In the genomic region with DNA sequence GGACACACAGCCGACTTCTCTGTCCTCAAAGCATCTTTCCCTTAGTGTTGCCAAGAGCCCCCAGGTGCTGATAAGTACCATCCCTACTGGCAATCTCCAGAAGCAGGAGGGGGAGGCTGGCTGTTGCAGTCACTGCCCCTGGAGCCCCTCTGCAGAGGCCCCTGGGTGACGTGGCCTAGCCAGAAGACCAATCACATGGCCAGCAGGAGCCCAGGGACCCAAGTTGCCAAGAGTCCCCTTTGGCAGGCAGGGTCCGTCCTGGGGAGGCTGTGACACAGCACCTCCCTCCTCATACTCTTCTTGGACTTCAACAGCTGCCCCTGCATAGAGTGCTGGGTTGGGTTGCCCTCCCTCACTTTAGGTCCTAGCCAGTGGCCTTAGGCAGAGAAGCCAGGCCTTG, we compare ENCODE assay signal across 28 mouse cellular contexts. TPM values are rescaled to one million over a fixed set of nuclear protein-coding genes. Genes with fewer than 3 reads are reported as not detected.
DNase-seq lines count a peak whose midpoint lies in the region; ATAC-seq and TF ChIP-seq lines count a peak whose summit lies in the region.
"Had no signal": no experiment of that assay in that cellular context is flagged by ENCODE, and none has a peak within 500 bp of the region (broad histone marks: within the 10 kb centered on the region; RNA-seq: fewer than 3 reads in every experiment).

No protein-coding gene starts in this region.

- WGBS in midbrain, embryonic 10.5 days, result 85% methylated on average over 3 of the region's 3 CpGs
- WGBS in midbrain, embryonic 15.5 days, result 80% methylated on average over 3 of the region's 3 CpGs
- 83% methylated on average over 3 of the region's 3 CpGs for WGBS in limb, embryonic 10.5 days
- WGBS in small intestine, adult 2 months, result 85% methylated on average over 3 of the region's 3 CpGs
- WGBS in kidney, adult 2 months, result 85% methylated on average over 3 of the region's 3 CpGs

- peaks cover 60% of the 10 kb centered on the region for H3K36me3 ChIP-seq in midbrain, embryonic 10.5 days
- peaks cover 34% of the 10 kb centered on the region for H3K36me3 ChIP-seq in midbrain, embryonic 15.5 days (replicated peaks)
- peaks cover 74% of the 10 kb centered on the region for H3K36me3 ChIP-seq in limb, embryonic 10.5 days
- peaks cover 37% of the 10 kb centered on the region for H3K36me3 ChIP-seq in small intestine, adult 2 months (ENCODE audit: control insufficient read depth, insufficient read depth, low read length)
- no peaks in the 10 kb centered on the region for H3K36me3 ChIP-seq in kidney, adult 2 months (ENCODE audit: control insufficient read depth, insufficient read depth, low read length)

- TF ChIP-seq CTCF in gastrocnemius, adult 2 months (IDR thresholded peaks at IDR 0.05), result no peak
- no peak for TF ChIP-seq CTCF in small intestine, adult 2 months (IDR thresholded peaks at IDR 0.05; ENCODE audit: extremely low read depth, insufficient read length, insufficient replicate concordance, low read depth, low read length)
- TF ChIP-seq CTCF in kidney, adult 2 months (conservative IDR thresholded peaks at IDR 0.05; ENCODE audit: insufficient read depth, insufficient read length, low read depth, low read length), result no peak

- no peak for ATAC-seq in midbrain, embryonic 15.5 days (replicated peaks)
- ATAC-seq: CD4-positive, CD25-positive, alpha-beta regulatory T cell, adult 4 months; forebrain, embryonic 16.5 days; hindbrain, postnatal 0 days; inflammation-experienced regulatory T-cells, adult 6 months had no signal

- no peak overlapping the region for H3K27ac ChIP-seq in gastrocnemius, adult 2 months
- H3K27ac ChIP-seq in midbrain, embryonic 10.5 days (replicated peaks), result no peak overlapping the region
- H3K27ac ChIP-seq in midbrain, embryonic 15.5 days, result no peak overlapping the region
- no peak overlapping the region for H3K27ac ChIP-seq in limb, embryonic 10.5 days
- H3K27ac ChIP-seq in small intestine, adult 2 months (ENCODE audit: insufficient read depth, low read depth, low read length), result no peak overlapping the region
- no peak overlapping the region for H3K27ac ChIP-seq in kidney, adult 2 months (ENCODE audit: insufficient read depth, low read depth, low read length)
- H3K27ac ChIP-seq: embryonic facial prominence, embryonic 12.5 days; embryonic facial prominence, embryonic 15.5 days; forebrain, embryonic 12.5 days; heart, adult 2 months; hindbrain, embryonic 14.5 days; hindbrain, postnatal 0 days had no signal

- no peak overlapping the region for H3K9ac ChIP-seq in midbrain, embryonic 15.5 days
- H3K9ac ChIP-seq: embryonic facial prominence, embryonic 12.5 days; embryonic facial prominence, embryonic 15.5 days; forebrain, embryonic 12.5 days; hindbrain, embryonic 14.5 days had no signal

- peak; percentile 15 for DNase-seq in gastrocnemius, adult 2 months
- no peak for DNase-seq in gastrocnemius, postnatal 4 days (ENCODE audit: low spot score in 2 of 2)
- no peak for DNase-seq in midbrain, embryonic 10.5 days (ENCODE audit: low spot score)
- no peak for DNase-seq in limb, embryonic 10.5 days (ENCODE audit: low spot score)
- DNase-seq in kidney, adult 2 months, result no peak
- no peak for DNase-seq in layer of hippocampus, adult 9-11 months
- DNase-seq: adrenal gland, adult 2 months; adrenal gland, postnatal 14 days; cerebellum, adult 11 months; cerebellum, adult 9-10 months; cerebellum, postnatal 14 days; gastrocnemius, postnatal 14 days; heart, adult 2 months; heart, postnatal 14 days; heart, postnatal 4 days had no signal

- H3K27me3 ChIP-seq in midbrain, embryonic 10.5 days (ENCODE audit: low read depth, poor library complexity, severe bottlenecking), result peaks cover 31% of the 10 kb centered on the region
- H3K27me3 ChIP-seq in midbrain, embryonic 15.5 days (replicated peaks), result peaks cover 6% of the 10 kb centered on the region; the same call in 1 of the 2 replicates
- peaks cover 22% of the 10 kb centered on the region for H3K27me3 ChIP-seq in limb, embryonic 10.5 days (ENCODE audit: low read depth, poor library complexity, severe bottlenecking)
- H3K27me3 ChIP-seq in small intestine, adult 2 months (ENCODE audit: control insufficient read depth, insufficient read depth, low read length), result no peaks in the 10 kb centered on the region; the same call in 1 of the 2 replicates
- H3K27me3 ChIP-seq in kidney, adult 2 months (replicated peaks; ENCODE audit: control insufficient read depth, insufficient read depth, low read length), result no peaks in the 10 kb centered on the region

- H3K4me1 ChIP-seq in midbrain, embryonic 10.5 days, result peaks cover 52% of the 10 kb centered on the region
- H3K4me1 ChIP-seq in midbrain, embryonic 15.5 days, result peaks cover 35% of the 10 kb centered on the region
- H3K4me1 ChIP-seq in limb, embryonic 10.5 days, result peaks cover 52% of the 10 kb centered on the region
- peaks cover 18% of the 10 kb centered on the region for H3K4me1 ChIP-seq in small intestine, adult 2 months (ENCODE audit: control insufficient read depth, insufficient read depth, insufficient read length, low read length)
- H3K4me1 ChIP-seq in kidney, adult 2 months (ENCODE audit: control insufficient read depth, insufficient read depth, low read length), result peaks cover 11% of the 10 kb centered on the region; the same call in 1 of the 2 replicates

- peak; percentile 17; the same call in 1 of the 2 replicates for TF ChIP-seq POLR2A in small intestine, adult 2 months (IDR thresholded peaks at IDR 0.05; ENCODE audit: low read depth, low read length)
- no peak for TF ChIP-seq POLR2A in kidney, adult 2 months (IDR thresholded peaks at IDR 0.05; ENCODE audit: low read depth, low read length)

- H3K4me2 ChIP-seq in midbrain, embryonic 15.5 days, result no peak overlapping the region
- H3K4me2 ChIP-seq: embryonic facial prominence, embryonic 12.5 days; embryonic facial prominence, embryonic 15.5 days; forebrain, embryonic 12.5 days; heart, embryonic 11.5 days; hindbrain, embryonic 14.5 days had no signal

- H3K9me3 ChIP-seq in midbrain, embryonic 10.5 days (replicated peaks), result no peaks in the 10 kb centered on the region
- no peaks in the 10 kb centered on the region for H3K9me3 ChIP-seq in midbrain, embryonic 15.5 days
- H3K9me3 ChIP-seq in limb, embryonic 10.5 days (replicated peaks), result no peaks in the 10 kb centered on the region
- H3K9me3 ChIP-seq: embryonic facial prominence, embryonic 12.5 days; embryonic facial prominence, embryonic 15.5 days; forebrain, embryonic 12.5 days had no signal

- intact Hi-C loops in gastrocnemius, adult 2 months (cut with DNase I), result no loop called here

- no peak overlapping the region for H3K4me3 ChIP-seq in gastrocnemius, adult 2 months
- H3K4me3 ChIP-seq in midbrain, embryonic 10.5 days, result peak overlapping the region; percentile 7; the same call in 1 of the 2 replicates
- H3K4me3 ChIP-seq in midbrain, embryonic 15.5 days, result no peak overlapping the region
- H3K4me3 ChIP-seq in limb, embryonic 10.5 days, result 0 out of 2 replicates have a peak overlapping the region, but pooled peaks have one; percentile 7
- H3K4me3 ChIP-seq in small intestine, adult 2 months (ENCODE audit: low read depth, low read length), result no peak overlapping the region
- H3K4me3 ChIP-seq in kidney, adult 2 months (ENCODE audit: insufficient read depth, low read depth, low read length), result no peak overlapping the region
- H3K4me3 ChIP-seq: embryonic facial prominence, embryonic 12.5 days; embryonic facial prominence, embryonic 15.5 days; forebrain, embryonic 12.5 days; heart, adult 2 months had no signal

RNA-seq across cellular contexts. Expression of a gene that starts 2.0 kb away (rescaled TPM):
- under 1 TPM; 0.38 to 0.98 TPM for total RNA-seq in gastrocnemius, adult 2 months (2021)
- total RNA-seq in gastrocnemius, postnatal 4 days (2021), result under 1 TPM; 0.86 to 0.93 TPM
- 0.07 TPM in 1 of 2 replicates, not detected in the other for polyA plus RNA-seq in midbrain, embryonic 10.5 days (2016; fragmentation: Nextera tagmentation; extraction: Ambion mirVana)
- polyA plus RNA-seq in midbrain, embryonic 15.5 days (2015; fragmentation: Nextera tagmentation; extraction: Ambion mirVana), result 0.10 TPM in 2 replicates
- polyA plus RNA-seq in limb, embryonic 10.5 days (2016; fragmentation: Nextera tagmentation; extraction: Ambion mirVana), result 0.09 TPM in 1 of 2 replicates, not detected in the other
- 0.87 and 0.95 TPM in 2 replicates for polyA plus RNA-seq in small intestine, adult 2 months (2012; rRNA removed)
- polyA plus RNA-seq in kidney, adult 2 months (2012; rRNA removed), result 0.17 and 0.23 TPM in 2 replicates
- polyA plus RNA-seq: CD4-positive, CD25-positive, alpha-beta regulatory T cell, adult 4 months; embryonic facial prominence, embryonic 12.5 days; forebrain, embryonic 12.5 days; forebrain, embryonic 16.5 days; hindbrain, embryonic 11.5 days; hindbrain, embryonic 14.5 days; hindbrain, postnatal 0 days; inflammation-experienced regulatory T-cells, adult 6 months had no signal

RNA-seq across cellular contexts. Expression of a gene that starts 4.6 kb away (rescaled TPM):
- 10 to 100 TPM; 22.3 to 29.8 TPM for total RNA-seq in gastrocnemius, adult 2 months (2021)
- total RNA-seq in gastrocnemius, postnatal 4 days (2021), result 10 to 100 TPM; 41.7 to 43.0 TPM
- 184 and 191 TPM in 2 replicates for polyA plus RNA-seq in midbrain, embryonic 10.5 days (2016; fragmentation: Nextera tagmentation; extraction: Ambion mirVana)
- polyA plus RNA-seq in midbrain, embryonic 15.5 days (2015; fragmentation: Nextera tagmentation; extraction: Ambion mirVana), result 130 and 147 TPM in 2 replicates
- 168 and 204 TPM in 2 replicates for polyA plus RNA-seq in limb, embryonic 10.5 days (2016; fragmentation: Nextera tagmentation; extraction: Ambion mirVana)
- 26.0 and 41.8 TPM in 2 replicates for polyA plus RNA-seq in small intestine, adult 2 months (2012; rRNA removed)
- polyA plus RNA-seq in kidney, adult 2 months (2012; rRNA removed), result 36.9 and 39.3 TPM in 2 replicates

RNA-seq across cellular contexts. Expression of a gene that starts 5.0 kb away (rescaled TPM):
- total RNA-seq in gastrocnemius, adult 2 months (2021), result 10 to 100 TPM; 28.9 to 29.1 TPM
- total RNA-seq in gastrocnemius, postnatal 4 days (2021), result 10 to 100 TPM; 47.1 to 55.8 TPM
- 108 and 112 TPM in 2 replicates for polyA plus RNA-seq in midbrain, embryonic 10.5 days (2016; fragmentation: Nextera tagmentation; extraction: Ambion mirVana)
- polyA plus RNA-seq in midbrain, embryonic 15.5 days (2015; fragmentation: Nextera tagmentation; extraction: Ambion mirVana), result 60.3 and 62.6 TPM in 2 replicates
- polyA plus RNA-seq in limb, embryonic 10.5 days (2016; fragmentation: Nextera tagmentation; extraction: Ambion mirVana), result 113 and 121 TPM in 2 replicates
- 23.0 and 40.2 TPM in 2 replicates for polyA plus RNA-seq in small intestine, adult 2 months (2012; rRNA removed)
- polyA plus RNA-seq in kidney, adult 2 months (2012; rRNA removed), result 22.6 and 23.1 TPM in 2 replicates

RNA-seq across cellular contexts. Expression of a gene that starts 10.3 kb away (rescaled TPM):
- total RNA-seq in gastrocnemius, adult 2 months (2021), result 100 to 1,000 TPM; 397 to 414 TPM
- total RNA-seq in gastrocnemius, postnatal 4 days (2021), result 100 to 1,000 TPM; 199 to 230 TPM
- 0.44 and 0.71 TPM in 2 replicates for polyA plus RNA-seq in midbrain, embryonic 10.5 days (2016; fragmentation: Nextera tagmentation; extraction: Ambion mirVana)
- 0.59 and 1.0 TPM in 2 replicates for polyA plus RNA-seq in midbrain, embryonic 15.5 days (2015; fragmentation: Nextera tagmentation; extraction: Ambion mirVana)
- polyA plus RNA-seq in limb, embryonic 10.5 days (2016; fragmentation: Nextera tagmentation; extraction: Ambion mirVana), result 0.74 and 0.80 TPM in 2 replicates
- polyA plus RNA-seq in small intestine, adult 2 months (2012; rRNA removed), result not detected in 2 replicates
- polyA plus RNA-seq in kidney, adult 2 months (2012; rRNA removed), result 0.20 and 3.2 TPM in 2 replicates
- total RNA-seq: heart, postnatal 14 days; hindbrain, postnatal 0 days; MEL had no signal
- polyA plus RNA-seq: CD4-positive, CD25-positive, alpha-beta regulatory T cell, adult 4 months; forebrain, embryonic 16.5 days; inflammation-experienced regulatory T-cells, adult 6 months had no signal

RNA-seq across cellular contexts. Expression of a gene that starts 23.5 kb away (rescaled TPM):
- 100 to 1,000 TPM; 579 to 691 TPM for total RNA-seq in gastrocnemius, adult 2 months (2021)
- total RNA-seq in gastrocnemius, postnatal 4 days (2021), result 100 to 1,000 TPM; 785 to 853 TPM
- polyA plus RNA-seq in midbrain, embryonic 10.5 days (2016; fragmentation: Nextera tagmentation; extraction: Ambion mirVana), result 2,246 and 2,347 TPM in 2 replicates
- 1,243 and 1,388 TPM in 2 replicates for polyA plus RNA-seq in midbrain, embryonic 15.5 days (2015; fragmentation: Nextera tagmentation; extraction: Ambion mirVana)
- 2,414 and 2,486 TPM in 2 replicates for polyA plus RNA-seq in limb, embryonic 10.5 days (2016; fragmentation: Nextera tagmentation; extraction: Ambion mirVana)
- polyA plus RNA-seq in small intestine, adult 2 months (2012; rRNA removed), result 771 and 1,172 TPM in 2 replicates
- 1,045 and 1,074 TPM in 2 replicates for polyA plus RNA-seq in kidney, adult 2 months (2012; rRNA removed)

Comparison
In these comparisons a context has a peak if more than half of its experiments do, and no peak if none do; other contexts are left out.
1. H3K4me3 ChIP-seq: peak in midbrain, embryonic 10.5 days (single experiment) and limb, embryonic 10.5 days (single experiment); none in gastrocnemius, adult 2 months (single experiment), midbrain, embryonic 15.5 days (single experiment), small intestine, adult 2 months (single experiment) and kidney, adult 2 months (single experiment).